Mouse (Mus musculus): ENCODE data around the gene Gnpat.

DNA sequence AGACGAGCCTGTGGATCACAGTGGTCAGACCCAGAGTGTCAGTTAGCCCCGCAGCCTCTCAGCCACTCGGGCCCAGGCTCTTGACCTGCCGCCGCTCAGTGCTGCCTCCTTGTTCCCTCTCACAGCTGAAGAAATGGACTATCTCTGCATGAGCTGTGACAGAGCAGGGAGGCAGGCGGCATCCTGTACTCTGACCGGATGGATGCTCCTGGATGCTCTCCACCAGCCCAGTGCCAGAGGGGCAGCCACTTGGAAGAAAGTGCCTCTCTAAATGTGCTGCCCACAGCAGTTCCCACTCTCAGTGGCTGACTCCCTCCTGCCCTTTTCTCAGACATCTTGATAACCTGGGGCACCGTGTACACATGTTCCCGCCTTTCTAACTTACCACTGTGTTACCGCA, 21.1 kb upstream of the Gnpat start:
- TF ChIP-seq MYOD1 (IDR thresholded peaks at IDR 0.05; ENCODE audit: control insufficient read depth in 1 of 3, insufficient read length in 2 of 3, low read depth in 2 of 3) (no peak), CEBPB (IDR thresholded peaks at IDR 0.05; ENCODE audit: insufficient read depth, poor library complexity, severe bottlenecking) (no peak), MAX (IDR thresholded peaks at IDR 0.05; ENCODE audit: low read depth) (no peak), POLR2A (IDR thresholded peaks at IDR 0.05; ENCODE audit: insufficient read length, low read depth) (no peak), USF1 (IDR thresholded peaks at IDR 0.05; ENCODE audit: low read depth) (no peak), TCF3 (IDR thresholded peaks at IDR 0.05; ENCODE audit: insufficient read length, low read depth) (no peak), REST (IDR thresholded peaks at IDR 0.05; ENCODE audit: insufficient read depth, insufficient read length) (no peak)
